Mouse (Mus musculus) ES-Bruce4 (cell line): ENCODE results near the gene Lsm12. TPM values are rescaled to one million over a fixed set of nuclear protein-coding genes. Genes with fewer than 3 reads are reported as not detected.

ENCODE experiments used
- H3K27ac ChIP-seq: 2 replicates; pipeline ENCODE4 v1.5.1; 2012; ENCODE audit warnings: low read length, inconsistent platforms; ENCODE audit not compliant: insufficient read depth
- H3K27me3 ChIP-seq: 2 replicates; pipeline ENCODE4 v1.6.1; 2012; ENCODE audit warnings: mild to moderate bottlenecking, low read length, inconsistent platforms; ENCODE audit not compliant: control insufficient read depth, poor library complexity, insufficient read depth, severe bottlenecking
- H3K36me3 ChIP-seq: 2 replicates; pipeline ENCODE4 v1.6.1; 2012; ENCODE audit warnings: inconsistent platforms, mild to moderate bottlenecking, low read length, moderate library complexity; ENCODE audit not compliant: control insufficient read depth, poor library complexity, insufficient read depth, severe bottlenecking
- H3K4me1 ChIP-seq: one replicate; pipeline ENCODE4 v1.8.1; 2011; ENCODE audit warnings: low read length; ENCODE audit not compliant: control insufficient read depth, insufficient read depth
- H3K4me3 ChIP-seq: 2 replicates; pipeline ENCODE4 v1.5.1; 2011; ENCODE audit warnings: low read depth, mild to moderate bottlenecking, low read length
- H3K9ac ChIP-seq: 2 replicates; pipeline ENCODE4 v1.6.1; 2012; ENCODE audit warnings: low read depth, mild to moderate bottlenecking, inconsistent platforms; ENCODE audit not compliant: poor library complexity, severe bottlenecking
- H3K9me3 ChIP-seq: replicated peaks from 2 replicates; pipeline ENCODE4 v1.6.1; 2012; ENCODE audit warnings: mild to moderate bottlenecking, low read length, inconsistent platforms; ENCODE audit not compliant: control insufficient read depth, poor library complexity, insufficient read depth, severe bottlenecking
- CTCF ChIP-seq: IDR thresholded peaks from one replicate; pipeline ENCODE4 v1.8.1; 2011; ENCODE audit warnings: low read depth, low read length
- EP300 ChIP-seq: IDR thresholded peaks from 2 replicates; pipeline ENCODE4 v1.6.1; 2011; ENCODE audit warnings: low read depth, low read length; ENCODE audit not compliant: insufficient read depth
- POLR2A ChIP-seq: IDR thresholded peaks from one replicate; pipeline ENCODE4 v1.8.1; 2011; ENCODE audit warnings: low read length; ENCODE audit not compliant: insufficient read depth
- polyA plus RNA-seq: library from polyadenylated mRNA; stranded (reverse); fragments of >200 nt; gene quantifications from 2 replicates; pipeline ENCODE4 v1.2.4, GENCODE M21; 2011; ENCODE audit warnings: low read depth; ENCODE audit not compliant: missing spikeins, insufficient read depth, insufficient read length

The Lsm12 gene
- polyA plus RNA-seq, 1 experiment = 146 TPM

- peaks cover 12% of the 10 kb centered on the region for H3K4me1 ChIP-seq
- no peak overlapping the region for H3K4me3 ChIP-seq
- no peak overlapping the region for H3K9ac ChIP-seq
- H3K36me3 ChIP-seq = no peaks in the 10 kb centered on the region
- no peaks in the 10 kb centered on the region for H3K9me3 ChIP-seq
- H3K27me3 ChIP-seq = no peaks in the 10 kb centered on the region
- H3K27ac ChIP-seq = no peak overlapping the region
- TF ChIP-seq CTCF (no peak), POLR2A (no peak), EP300 (no peak)
Observed at GRCm38 (mm10) chr11:102227270-102228190, 42.4 kb upstream of the Lsm12 start.

DNA sequence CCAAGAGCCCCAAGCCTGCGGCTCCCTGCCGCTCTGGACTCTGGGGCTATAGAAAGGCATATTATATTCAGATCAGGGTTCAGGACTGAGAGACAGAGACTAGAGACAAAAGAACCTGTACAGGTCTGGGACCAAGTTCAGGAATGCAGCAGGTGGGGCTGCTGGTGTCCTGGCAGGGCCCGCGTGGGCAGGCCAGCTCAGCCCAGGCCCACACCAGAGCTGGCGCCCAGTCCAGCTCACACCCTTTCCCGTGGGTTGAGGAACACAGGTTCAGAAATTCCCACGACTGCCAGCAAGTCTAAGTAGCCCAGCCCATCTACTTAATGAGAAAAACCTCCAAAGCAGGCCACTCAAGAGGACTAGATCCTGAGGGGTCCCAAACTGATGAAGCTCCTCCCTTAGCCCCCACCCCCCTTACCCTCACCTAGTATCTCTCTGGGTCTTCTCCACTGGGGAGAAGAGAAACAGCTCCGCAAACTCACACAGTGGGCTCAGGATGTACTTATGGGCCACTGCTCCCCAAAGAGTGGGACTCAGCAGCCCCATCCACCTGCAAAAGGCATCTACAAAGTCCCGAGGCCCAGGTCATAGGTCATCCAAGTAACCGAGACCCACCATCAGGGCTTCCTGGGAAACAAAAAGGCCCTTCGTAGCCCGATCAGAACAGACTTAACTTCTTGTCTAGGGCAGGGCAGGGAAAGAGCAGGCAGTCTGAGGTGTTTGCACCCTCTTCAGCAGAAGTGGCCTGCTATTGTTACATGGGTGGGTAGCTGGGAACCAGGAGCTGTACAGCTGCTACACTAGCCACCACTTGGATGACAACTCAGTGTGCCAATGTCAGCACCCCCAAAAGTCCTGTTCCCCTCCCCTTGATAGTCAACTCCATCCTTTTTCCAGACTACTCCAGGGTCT, 41.2 kb upstream of the Lsm12 start:
- Histone ChIP-seq H3K27ac (no peak overlapping the region), H3K9me3 (no peaks in the 10 kb centered on the region), H3K9ac (no peak overlapping the region), H3K4me3 (no peak overlapping the region), H3K36me3 (no peaks in the 10 kb centered on the region), H3K4me1 (peaks cover 12% of the 10 kb centered on the region), H3K27me3 (no peaks in the 10 kb centered on the region)
- TF ChIP-seq CTCF (no peak), EP300 (no peak), POLR2A (no peak)

GRCm38 (mm10) chr11:102225221-102225620, 40.1 kb upstream of the Lsm12 start:
- no peak overlapping the region for H3K9ac ChIP-seq
- no peaks in the 10 kb centered on the region for H3K27me3 ChIP-seq
- H3K4me1 ChIP-seq = peaks cover 12% of the 10 kb centered on the region
- no peak overlapping the region for H3K4me3 ChIP-seq
- no peak for TF ChIP-seq CTCF
- no peak for TF ChIP-seq POLR2A
- TF ChIP-seq EP300 = no peak
- no peaks in the 10 kb centered on the region for H3K9me3 ChIP-seq
- no peaks in the 10 kb centered on the region for H3K36me3 ChIP-seq
- no peak overlapping the region for H3K27ac ChIP-seq

- Histone ChIP-seq H3K27ac (no peak overlapping the region), H3K4me3 (no peak overlapping the region), H3K36me3 (no peaks in the 10 kb centered on the region), H3K9me3 (no peaks in the 10 kb centered on the region), H3K4me1 (peaks cover 12% of the 10 kb centered on the region), H3K27me3 (no peaks in the 10 kb centered on the region), H3K9ac (no peak overlapping the region)
- TF ChIP-seq EP300 (no peak), CTCF (no peak), POLR2A (no peak)
Observed at GRCm38 (mm10) chr11:102224686-102225085, 39.6 kb upstream of the Lsm12 start.

- Histone ChIP-seq H3K36me3 (no peaks in the 10 kb centered on the region), H3K4me3 (no peak overlapping the region), H3K27me3 (no peaks in the 10 kb centered on the region), H3K9ac (no peak overlapping the region), H3K27ac (no peak overlapping the region), H3K4me1 (peaks cover 16% of the 10 kb centered on the region), H3K9me3 (no peaks in the 10 kb centered on the region)
- TF ChIP-seq EP300 (no peak), POLR2A (no peak), CTCF (peak; percentile 67)
Observed at GRCm38 (mm10) chr11:102223166-102223565, 38.1 kb upstream of the Lsm12 start.

DNA sequence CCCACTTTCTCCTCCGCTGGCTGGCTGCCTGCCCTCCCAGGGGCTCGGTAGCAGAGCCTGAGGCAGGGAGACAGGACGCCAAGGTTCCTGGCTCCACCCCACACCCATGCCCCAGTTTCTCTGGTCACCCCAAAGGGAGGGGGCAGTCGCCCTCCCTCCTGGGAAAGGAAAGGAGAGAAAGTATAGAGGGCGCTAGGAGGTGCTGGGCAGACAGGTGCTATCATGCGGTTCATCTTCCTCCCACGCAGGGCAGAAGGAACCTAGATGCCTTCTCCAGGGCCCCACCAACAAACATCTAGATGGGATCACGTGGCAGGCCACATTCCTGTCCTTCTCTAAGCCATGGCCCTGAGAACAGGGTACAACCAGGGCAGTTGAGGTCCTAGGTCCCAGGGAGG, 36.9 kb upstream of the Lsm12 start:
- Histone ChIP-seq H3K4me3 (no peak overlapping the region), H3K27ac (no peak overlapping the region), H3K36me3 (no peaks in the 10 kb centered on the region), H3K9ac (no peak overlapping the region), H3K27me3 (no peaks in the 10 kb centered on the region), H3K4me1 (peaks cover 13% of the 10 kb centered on the region), H3K9me3 (no peaks in the 10 kb centered on the region)
- TF ChIP-seq EP300 (no peak), POLR2A (no peak), CTCF (no peak)
